Mouse (Mus musculus) ES-E14 (cell line): ENCODE measurements around the gene Fbxl18. TPM values are rescaled to one million over a fixed set of nuclear protein-coding genes. Genes with fewer than 3 reads are reported as not detected.
A peak's percentile ranks its signal among the peaks of the same experiment; 100 is the strongest.

Source experiments
- DNase-seq: peaks from one replicate; pipeline ENCODE4 v3.0.0-alpha.2; 2013; ENCODE audit warnings: low read depth, low spot score
- H3K27ac ChIP-seq: 2 replicates; pipeline ENCODE4 v1.5.1; 2012; ENCODE audit warnings: low read depth, mild to moderate bottlenecking, low read length, moderate library complexity, mixed read lengths; ENCODE audit not compliant: poor library complexity, insufficient read depth, severe bottlenecking
- H3K36me3 ChIP-seq: 2 replicates; pipeline ENCODE4 v1.6.1; 2012; ENCODE audit warnings: mild to moderate bottlenecking, low read length, moderate library complexity, mixed read lengths; ENCODE audit not compliant: control insufficient read depth, poor library complexity, insufficient read depth, severe bottlenecking
- H3K4me1 ChIP-seq, 2 experiments: fragments of 150-350 bp in 1 of 2; sonication (generic) in 1 of 2; 2 replicates each; pipeline ENCODE4 v1.6.1; 2012; ENCODE audit warnings: low read length in 2 of 2, mild to moderate bottlenecking in 1 of 2, mixed read lengths in 1 of 2; ENCODE audit not compliant: control insufficient read depth in 2 of 2, insufficient read depth in 2 of 2, poor library complexity in 1 of 2
- H3K4me3 ChIP-seq, 2 experiments: fragments of 150-350 bp in 1 of 2; sonication (generic) in 1 of 2; 2 replicates each; pipeline ENCODE4 v1.5.1; 2012; ENCODE audit warnings: low read length in 2 of 2, low read depth in 1 of 2, mild to moderate bottlenecking in 1 of 2, mixed read lengths in 1 of 2; ENCODE audit not compliant: insufficient read depth in 1 of 2, poor library complexity in 1 of 2, severe bottlenecking in 1 of 2
- H3K9ac ChIP-seq: 2 replicates; pipeline ENCODE4 v1.6.1; 2012; ENCODE audit warnings: low read depth, mild to moderate bottlenecking, low read length, mixed read lengths; ENCODE audit not compliant: poor library complexity, insufficient read depth, severe bottlenecking
- H3K9me3 ChIP-seq: fragments of 150-350 bp; sonication (generic); 2 replicates; pipeline ENCODE4 v1.6.1; 2012; ENCODE audit warnings: low read depth, mild to moderate bottlenecking, low read length; ENCODE audit not compliant: control insufficient read depth, insufficient read depth
- CHD2 ChIP-seq: IDR thresholded peaks from 2 replicates; pipeline ENCODE4 v1.6.1; 2014; ENCODE audit warnings: mild to moderate bottlenecking, low read depth, low read length, inconsistent platforms
- HCFC1 ChIP-seq: IDR thresholded peaks from 2 replicates; pipeline ENCODE4 v1.6.1; 2012; ENCODE audit warnings: low read length, inconsistent platforms, borderline replicate concordance; ENCODE audit not compliant: insufficient read depth
- MAFK ChIP-seq: IDR thresholded peaks from 2 replicates; pipeline ENCODE4 v1.6.1; 2014; ENCODE audit warnings: mild to moderate bottlenecking, low read depth, low read length, inconsistent platforms; ENCODE audit not compliant: insufficient read depth
- ZC3H11A ChIP-seq: IDR thresholded peaks from 2 replicates; pipeline ENCODE4 v1.6.1; 2012; ENCODE audit warnings: low read depth, mild to moderate bottlenecking, inconsistent platforms, low read length, borderline replicate concordance
- ZNF384 ChIP-seq: IDR thresholded peaks from 2 replicates; pipeline ENCODE4 v1.6.1; 2012; ENCODE audit warnings: low read depth, low read length, inconsistent platforms
- in situ Hi-C, 2 experiments: fragments of 600-800 bp; cut with MboI; formaldehyde crosslinking; loops; one replicate each; pipeline ENCODE4 v1.15.1; 2025; ENCODE audit warnings: low sequenced_read_pairs in 2 of 2, inconsistent platforms in 1 of 2; ENCODE audit not compliant: unreplicated experiment in 2 of 2
- total RNA-seq: library from RNA; depleted of rRNA; stranded (reverse); fragments of 300-350 nt; gene quantifications from 2 replicates; pipeline ENCODE4 v1.2.3, GENCODE M21; 2012

The Fbxl18 gene
- total RNA-seq, 1 experiment, result 20.1 TPM

DNA sequence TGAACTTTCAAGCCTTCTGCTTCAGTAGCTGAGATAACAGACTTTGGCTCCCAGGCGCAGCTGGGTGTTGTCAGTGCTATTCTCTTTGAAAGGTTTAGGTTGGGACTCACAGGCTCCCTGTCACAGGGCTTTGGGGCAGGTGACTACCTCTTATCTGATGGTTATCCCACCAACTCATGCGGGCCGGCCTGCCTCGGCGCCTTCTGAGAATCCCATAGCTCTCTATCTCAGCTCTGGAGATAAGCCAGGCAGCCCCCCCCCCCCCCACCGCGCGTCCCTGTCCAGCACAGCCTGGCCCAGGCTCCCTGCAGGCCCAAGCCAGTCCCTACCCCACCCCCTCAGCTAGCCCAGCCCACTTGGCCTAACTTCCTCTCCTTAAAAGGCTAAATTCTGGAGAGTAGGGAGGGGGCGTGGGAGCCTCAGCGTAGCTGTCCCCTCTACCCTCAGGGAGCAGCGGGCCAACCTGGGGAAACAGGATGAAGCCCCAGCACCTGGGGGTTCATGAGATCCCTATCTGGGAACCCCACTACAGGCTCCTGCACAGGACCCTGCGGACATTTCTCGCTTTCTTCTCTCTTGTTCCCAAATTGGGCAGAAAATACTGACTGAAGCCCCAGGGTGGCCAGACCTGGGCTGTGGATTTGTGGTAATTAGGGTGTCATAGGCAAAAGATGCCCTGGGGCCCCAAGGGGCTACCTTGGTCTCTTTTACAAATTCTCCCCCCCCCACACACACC is 31.2 kb upstream of the Fbxl18 start:
- peak overlapping the region; percentile 97 for H3K27ac ChIP-seq
- H3K4me1 ChIP-seq, result peaks cover 3 to 42% of the 10 kb centered on the region in 2 experiments; a peak in 2 of 4 replicates
- DNase-seq, result no peak
- no peaks in the 10 kb centered on the region for H3K36me3 ChIP-seq
- in situ Hi-C loops, result no loop called here
- no peak for TF ChIP-seq ZNF384
- TF ChIP-seq CHD2, result no peak
- TF ChIP-seq HCFC1, result no peak
- TF ChIP-seq ZC3H11A, result no peak
- no peak for TF ChIP-seq MAFK
- no peaks in the 10 kb centered on the region for H3K9me3 ChIP-seq
- no peak overlapping the region; a peak in 1 of 4 replicates for H3K4me3 ChIP-seq
- peak overlapping the region; percentile 27; the same call in 1 of the 2 replicates for H3K9ac ChIP-seq

DNA sequence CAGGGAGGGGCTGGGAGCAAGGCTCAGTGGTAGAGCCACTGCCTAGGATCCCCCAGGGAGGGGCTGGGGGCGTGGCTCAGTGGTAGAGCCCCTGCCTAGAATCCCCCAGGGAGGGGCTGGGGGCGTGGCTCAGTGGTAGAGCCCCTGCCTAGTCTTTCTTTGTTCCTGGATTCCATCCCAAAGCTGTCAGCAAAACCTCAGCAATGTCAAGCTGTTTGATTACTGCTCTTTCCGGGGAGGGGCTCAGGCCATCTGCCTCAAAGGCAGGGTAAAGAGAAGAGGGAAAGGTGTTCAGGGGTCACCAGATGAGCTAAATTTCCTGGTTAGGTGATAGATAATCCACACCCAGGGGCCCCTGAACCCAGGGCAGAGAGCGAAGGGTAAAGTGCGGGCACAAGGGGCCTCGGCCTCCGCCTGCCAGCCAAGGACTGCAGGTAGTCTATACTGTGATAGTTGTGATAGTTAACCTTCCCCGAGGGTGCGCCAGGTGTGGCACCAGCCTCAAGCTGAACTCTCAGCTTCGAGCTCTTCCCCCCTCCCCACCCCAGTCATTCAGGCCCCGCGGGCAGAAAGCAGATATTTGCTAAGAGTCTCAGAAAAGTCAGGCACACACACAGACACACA is 29.2 kb upstream of the Fbxl18 start:
- in situ Hi-C loops, result no loop called here
- DNase-seq, result peak; percentile 71
- TF ChIP-seq MAFK (no peak), HCFC1 (no peak), CHD2 (no peak), ZC3H11A (no peak), ZNF384 (no peak)
- Histone ChIP-seq H3K9ac (peak overlapping the region; percentile 12; the same call in 1 of the 2 replicates), H3K27ac (peak overlapping the region; percentile 97), H3K4me1 (peaks cover 7 to 56% of the 10 kb centered on the region in 2 experiments; a peak in 3 of 4 replicates), H3K9me3 (no peaks in the 10 kb centered on the region), H3K4me3 (peak overlapping the region in 1 of 2 experiments; percentile 36; a peak in 2 of 4 replicates), H3K36me3 (no peaks in the 10 kb centered on the region)

DNA sequence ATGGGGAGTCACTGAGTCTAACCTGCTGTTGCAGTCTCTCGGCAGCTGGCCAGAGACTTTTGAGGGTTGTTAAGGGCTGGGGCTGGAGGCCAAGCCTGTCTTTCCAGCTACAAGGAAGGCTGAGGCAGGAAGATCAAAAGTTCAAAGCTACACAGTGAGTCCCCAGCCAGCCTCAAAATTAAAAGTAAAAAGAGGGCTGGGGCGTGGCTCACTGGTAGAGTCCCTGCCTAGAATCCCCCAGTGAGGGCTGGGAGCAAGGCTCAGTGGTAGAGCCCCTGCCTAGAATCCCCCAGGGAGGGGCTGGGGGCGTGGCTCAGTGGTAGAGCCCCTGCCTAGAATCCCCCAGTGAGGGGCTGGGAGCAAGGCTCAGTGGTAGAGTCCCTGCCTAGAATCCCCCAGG is 28.6 kb upstream of the Fbxl18 start:
- Histone ChIP-seq H3K4me1 (peaks cover 7 to 55% of the 10 kb centered on the region in 2 experiments; a peak in 3 of 4 replicates), H3K9ac (no peak overlapping the region), H3K27ac (peak overlapping the region; percentile 95), H3K9me3 (no peaks in the 10 kb centered on the region), H3K4me3 (no peak overlapping the region), H3K36me3 (no peaks in the 10 kb centered on the region)
- no peak for DNase-seq
- in situ Hi-C loops, result no loop called here
- no peak for TF ChIP-seq MAFK
- no peak for TF ChIP-seq ZNF384
- no peak for TF ChIP-seq CHD2
- TF ChIP-seq HCFC1, result no peak

DNA sequence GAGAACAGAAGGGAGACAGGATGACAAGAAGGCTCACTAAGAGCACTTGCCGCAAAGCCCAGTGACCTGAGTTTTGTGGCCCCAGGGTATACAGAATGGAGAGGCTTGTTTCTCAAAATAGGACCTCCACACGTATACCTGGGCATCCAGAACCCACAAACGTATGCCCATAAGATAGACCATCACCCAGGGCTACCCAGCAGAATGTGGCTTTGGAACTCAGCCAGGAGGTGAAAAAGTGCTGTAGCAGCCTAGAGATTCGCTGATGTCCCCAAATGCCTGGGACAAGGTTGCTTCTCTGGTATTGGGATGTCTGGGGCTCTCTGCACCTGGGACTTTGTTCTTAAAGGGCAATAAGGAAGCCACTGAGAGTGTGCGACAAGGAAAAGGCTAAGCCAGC is 27.0 kb upstream of the Fbxl18 start:
- Histone ChIP-seq H3K4me3 (no peak overlapping the region), H3K27ac (peak overlapping the region; percentile 26; the same call in 1 of the 2 replicates), H3K4me1 (peaks cover 7 to 45% of the 10 kb centered on the region in 2 experiments; a peak in 3 of 4 replicates), H3K9ac (peak overlapping the region; percentile 37; the same call in 1 of the 2 replicates), H3K36me3 (no peaks in the 10 kb centered on the region), H3K9me3 (no peaks in the 10 kb centered on the region)
- TF ChIP-seq ZC3H11A, result no peak
- no peak for TF ChIP-seq MAFK
- TF ChIP-seq CHD2, result no peak
- TF ChIP-seq HCFC1, result no peak
- no peak for TF ChIP-seq ZNF384
- in situ Hi-C loops, result no loop called here
- no peak for DNase-seq
